In the genomic region with DNA sequence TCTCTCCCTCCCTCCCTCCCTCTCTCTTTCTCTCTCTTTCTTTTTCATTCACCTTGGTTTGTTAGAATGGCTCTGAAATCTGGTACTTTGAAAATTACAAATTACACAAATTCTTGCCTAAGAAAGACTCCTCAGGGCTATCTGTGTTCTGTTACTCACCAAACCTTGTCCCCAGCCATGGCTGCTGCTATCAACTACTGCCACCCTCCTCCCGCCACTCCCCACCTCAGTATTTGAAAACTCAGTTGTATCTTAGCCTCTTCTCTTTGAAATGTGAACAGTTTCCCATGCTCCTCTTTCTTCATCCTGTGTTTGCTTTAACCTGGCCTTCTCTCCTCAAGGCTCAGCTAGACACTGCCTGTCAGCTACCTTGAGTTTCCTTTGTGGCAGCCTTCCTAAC, we compare ENCODE assay signal across 17 mouse cellular contexts. TPM values are rescaled to one million over a fixed set of nuclear protein-coding genes. Genes with fewer than 3 reads are reported as not detected.
DNase-seq lines count a peak whose midpoint lies in the region; ATAC-seq lines count a peak whose summit lies in the region.
"Had no signal": no experiment of that assay in that cellular context is flagged by ENCODE, and none has a peak within 500 bp of the region (broad histone marks: within the 10 kb centered on the region; RNA-seq: fewer than 3 reads in every experiment).

No protein-coding gene starts in this region.

- no peak for DNase-seq in heart, postnatal 14 days
- no peak for DNase-seq in spleen, postnatal 4 days (ENCODE audit: low spot score in 2 of 2)
- DNase-seq: adrenal gland, adult 2 months; adrenal gland, postnatal 10 days; adrenal gland, postnatal 25 days; cerebellum, adult 11 months; cerebellum, adult 18-20 months; cerebellum, adult 8-10 months; cerebellum, adult 9-11 months; cerebellum, postnatal 14 days; cerebellum, postnatal 36 days; embryo, embryonic 11 days had no signal

- peak; percentile 71; the same call in 1 of the 2 replicates for ATAC-seq in erythroblast, adult 5-6 weeks (replicated peaks; ENCODE audit: low FRiP score, poor library complexity, severe bottlenecking)
- ATAC-seq in erythroid progenitor cell, adult 5-6 weeks (replicated peaks; ENCODE audit: low FRiP score, poor library complexity, severe bottlenecking), result peak; percentile 76
- peak; percentile 62 for ATAC-seq in megakaryocyte-erythroid progenitor cell, adult 5-6 weeks (replicated peaks; ENCODE audit: low FRiP score, low TSS enrichment, poor library complexity, severe bottlenecking)
- ATAC-seq: forebrain, embryonic 14.5 days; forebrain, embryonic 16.5 days had no signal

- intact Hi-C loops in heart, postnatal 14 days (cut with DNase I), result loop anchor here (5.0 kb wide), 1 partner anchor 43 kb away; no protein-coding TSS in a partner anchor

RNA-seq across cellular contexts. Expression of a gene that starts 5.1 kb away (rescaled TPM):
- 0.19 and 3.6 TPM in 2 replicates for total RNA-seq in erythroblast, adult 5-6 weeks (2015; ENCODE audit: low replicate concordance)
- 4.2 and 5.2 TPM in 2 replicates for total RNA-seq in erythroblast, adult 5-6 weeks (2017; ENCODE audit: low replicate concordance)
- total RNA-seq in erythroid progenitor cell, adult 5-6 weeks (2015; ENCODE audit: low replicate concordance), result 2.5 and 3.4 TPM in 2 replicates
- 2.8 TPM in 1 of 2 replicates, not detected in the other for total RNA-seq in erythroid progenitor cell, adult 5-6 weeks (2017; ENCODE audit: low replicate concordance)
- 2.6 and 6.3 TPM in 2 replicates for total RNA-seq in megakaryocyte-erythroid progenitor cell, adult 5-6 weeks (2014; fragmentation: Nextera tagmentation)
- 1.2 and 6.3 TPM in 2 replicates for total RNA-seq in megakaryocyte-erythroid progenitor cell, adult 5-6 weeks (2017)
- total RNA-seq in heart, postnatal 14 days (2021), result 1 to 10 TPM; 3.8 to 4.9 TPM
